ENCODE assay signal across 8 mouse cellular contexts in the genomic region with DNA sequence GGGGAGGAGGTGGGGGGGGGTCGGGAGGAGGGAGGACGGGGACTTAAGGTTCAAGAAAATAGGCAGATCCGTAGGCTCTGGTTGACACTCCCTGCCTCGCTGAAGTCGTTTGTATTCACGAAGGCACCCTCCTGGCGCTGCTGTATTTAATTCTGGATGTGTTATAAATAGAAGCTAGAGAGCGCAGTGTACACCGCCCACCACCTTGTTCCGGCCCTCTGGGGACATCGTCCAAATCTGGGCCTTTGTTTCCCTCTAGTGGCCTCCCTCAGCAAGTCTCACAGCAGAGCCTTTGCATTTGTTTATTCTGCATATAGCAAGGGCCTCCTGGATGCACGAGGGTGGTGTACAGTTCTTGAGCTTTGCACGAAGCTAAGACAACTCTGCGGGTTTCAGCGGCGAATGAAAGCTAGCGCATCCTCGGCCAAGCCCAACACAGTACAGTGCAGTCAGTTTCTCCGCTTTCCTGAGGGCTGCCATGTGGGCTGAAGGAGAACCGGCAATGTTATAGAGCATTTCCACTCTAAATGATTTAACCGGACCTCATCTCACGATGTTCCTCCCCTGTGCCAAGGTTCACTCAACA. TPM values are rescaled to one million over a fixed set of nuclear protein-coding genes. Genes with fewer than 3 reads are reported as not detected.
DNase-seq lines count a peak whose midpoint lies in the region; ATAC-seq and TF ChIP-seq lines count a peak whose summit lies in the region.

No protein-coding gene starts in this region.

- TF ChIP-seq POLR2A in bone marrow, adult 2 months (IDR thresholded peaks at IDR 0.05; ENCODE audit: borderline replicate concordance, control insufficient read depth, low read depth, low read length) = no peak
- no peak for TF ChIP-seq POLR2A in limb, embryonic 14.5 days (IDR thresholded peaks at IDR 0.05; ENCODE audit: borderline replicate concordance, extremely low read depth, insufficient read depth, insufficient read length)

- peak; percentile 79 to 81 for DNase-seq in B cell, adult 2 months
- DNase-seq in embryonic facial prominence, embryonic 14.5 days (ENCODE audit: low spot score) = peak; percentile 93
- DNase-seq in limb, embryonic 14.5 days (ENCODE audit: low spot score) = peak; percentile 86
- peak; percentile 53 to 57 for DNase-seq in spleen, adult 18-20 months

- H3K4me1 ChIP-seq in bone marrow, adult 2 months (ENCODE audit: control insufficient read depth, insufficient read depth, low read length) = peaks cover 4% of the 10 kb centered on the region
- peaks cover 9% of the 10 kb centered on the region for H3K4me1 ChIP-seq in embryonic facial prominence, embryonic 14.5 days (ENCODE audit: control insufficient read depth, insufficient read depth, low read length)
- peaks cover 14% of the 10 kb centered on the region for H3K4me1 ChIP-seq in heart, embryonic 11.5 days (ENCODE audit: control insufficient read depth, insufficient read depth, low read length)
- H3K4me1 ChIP-seq in kidney, embryonic 14.5 days (ENCODE audit: control insufficient read depth, insufficient read depth, low read length) = peaks cover 16% of the 10 kb centered on the region
- H3K4me1 ChIP-seq in limb, embryonic 14.5 days (ENCODE audit: control insufficient read depth, insufficient read depth, low read length) = peaks cover 17% of the 10 kb centered on the region
- peaks cover 17% of the 10 kb centered on the region for H3K4me1 ChIP-seq in midbrain, embryonic 15.5 days

- WGBS in bone marrow, adult 2 months = 4% methylated on average over 20 of the region's 22 CpGs
- WGBS in embryonic facial prominence, embryonic 14.5 days = 6% methylated on average over 20 of the region's 22 CpGs
- WGBS in heart, embryonic 11.5 days (ENCODE audit: insufficient replicate concordance) = 13% methylated on average over 21 of the region's 22 CpGs
- 12% methylated on average over 20 of the region's 22 CpGs for WGBS in kidney, embryonic 14.5 days
- 12% methylated on average over 22 of the region's 22 CpGs for WGBS in limb, embryonic 14.5 days
- WGBS in midbrain, embryonic 15.5 days = 5% methylated on average over 22 of the region's 22 CpGs

- peak overlapping the region; percentile 51 for H3K4me2 ChIP-seq in embryonic facial prominence, embryonic 14.5 days (ENCODE audit: low read depth, low read length)
- H3K4me2 ChIP-seq in heart, embryonic 11.5 days = peak overlapping the region; percentile 68
- peak overlapping the region; percentile 50 for H3K4me2 ChIP-seq in kidney, embryonic 14.5 days (replicated peaks; ENCODE audit: low read depth, low read length)
- peak overlapping the region; percentile 44 for H3K4me2 ChIP-seq in limb, embryonic 14.5 days (replicated peaks; ENCODE audit: low read depth, low read length, severe bottlenecking)
- H3K4me2 ChIP-seq in midbrain, embryonic 15.5 days = peak overlapping the region; percentile 53

- peak; percentile 72 for TF ChIP-seq CTCF in bone marrow, adult 2 months (IDR thresholded peaks at IDR 0.05; ENCODE audit: control insufficient read depth, insufficient read depth, low read length)

- no peaks in the 10 kb centered on the region for H3K9me3 ChIP-seq in embryonic facial prominence, embryonic 14.5 days (ENCODE audit: control insufficient read depth, low read length)
- no peaks in the 10 kb centered on the region for H3K9me3 ChIP-seq in heart, embryonic 11.5 days (replicated peaks; ENCODE audit: control insufficient read depth, low read length)
- H3K9me3 ChIP-seq in kidney, embryonic 14.5 days (ENCODE audit: control insufficient read depth, low read length) = no peaks in the 10 kb centered on the region
- no peaks in the 10 kb centered on the region for H3K9me3 ChIP-seq in limb, embryonic 14.5 days (ENCODE audit: control insufficient read depth, low read length)
- H3K9me3 ChIP-seq in midbrain, embryonic 15.5 days = no peaks in the 10 kb centered on the region

- 0 out of 2 replicates have a peak overlapping the region, but pooled peaks have one; percentile 9 for H3K9ac ChIP-seq in embryonic facial prominence, embryonic 14.5 days (ENCODE audit: low read depth, low read length)
- H3K9ac ChIP-seq in heart, embryonic 11.5 days (ENCODE audit: low read depth, low read length) = peak overlapping the region; percentile 49
- peak overlapping the region; percentile 42; the same call in 1 of the 2 replicates for H3K9ac ChIP-seq in kidney, embryonic 14.5 days (ENCODE audit: low read depth, low read length)
- peak overlapping the region; percentile 26; the same call in 1 of the 2 replicates for H3K9ac ChIP-seq in limb, embryonic 14.5 days (ENCODE audit: low read depth, low read length, severe bottlenecking)
- no peak overlapping the region for H3K9ac ChIP-seq in midbrain, embryonic 15.5 days

- H3K36me3 ChIP-seq in embryonic facial prominence, embryonic 14.5 days (ENCODE audit: control insufficient read depth, insufficient read depth, low read length) = peaks cover 13% of the 10 kb centered on the region; the same call in 1 of the 2 replicates
- H3K36me3 ChIP-seq in heart, embryonic 11.5 days (ENCODE audit: control insufficient read depth, insufficient read depth, low read length) = no peaks in the 10 kb centered on the region
- peaks cover 8% of the 10 kb centered on the region; the same call in 1 of the 2 replicates for H3K36me3 ChIP-seq in kidney, embryonic 14.5 days (ENCODE audit: control insufficient read depth, insufficient read depth, low read length)
- H3K36me3 ChIP-seq in limb, embryonic 14.5 days (ENCODE audit: control insufficient read depth, insufficient read depth, low read length) = peaks cover 18% of the 10 kb centered on the region
- no peaks in the 10 kb centered on the region for H3K36me3 ChIP-seq in midbrain, embryonic 15.5 days (replicated peaks)

- peak overlapping the region; percentile 36 for H3K4me3 ChIP-seq in bone marrow, adult 2 months (replicated peaks; ENCODE audit: control insufficient read depth, low read depth, low read length)
- peak overlapping the region; percentile 10 for H3K4me3 ChIP-seq in embryonic facial prominence, embryonic 14.5 days (ENCODE audit: low read depth, low read length)
- H3K4me3 ChIP-seq in heart, embryonic 11.5 days (ENCODE audit: low read depth, low read length) = peak overlapping the region; percentile 29
- H3K4me3 ChIP-seq in kidney, embryonic 14.5 days (ENCODE audit: low read length) = peak overlapping the region; percentile 29
- 0 out of 2 replicates have a peak overlapping the region, but pooled peaks have one; percentile 5 for H3K4me3 ChIP-seq in limb, embryonic 14.5 days (replicated peaks; ENCODE audit: low read length)
- peak overlapping the region; percentile 29 for H3K4me3 ChIP-seq in midbrain, embryonic 15.5 days

- no peak overlapping the region for H3K27ac ChIP-seq in bone marrow, adult 2 months (ENCODE audit: control insufficient read depth, insufficient read depth, low read depth, low read length, poor library complexity)
- H3K27ac ChIP-seq in embryonic facial prominence, embryonic 14.5 days (replicated peaks; ENCODE audit: low read depth, low read length) = peak overlapping the region; percentile 85
- peak overlapping the region; percentile 72 for H3K27ac ChIP-seq in heart, embryonic 11.5 days (ENCODE audit: low read depth, low read length)
- H3K27ac ChIP-seq in kidney, embryonic 14.5 days (ENCODE audit: low read depth, low read length) = peak overlapping the region; percentile 62; the same call in 1 of the 2 replicates
- peak overlapping the region; percentile 63 for H3K27ac ChIP-seq in limb, embryonic 14.5 days (replicated peaks; ENCODE audit: low read depth, low read length)
- peak overlapping the region; percentile 83 for H3K27ac ChIP-seq in midbrain, embryonic 15.5 days

- H3K27me3 ChIP-seq in embryonic facial prominence, embryonic 14.5 days (replicated peaks; ENCODE audit: control insufficient read depth, insufficient read depth, low read length) = no peaks in the 10 kb centered on the region
- H3K27me3 ChIP-seq in heart, embryonic 11.5 days (ENCODE audit: control insufficient read depth, insufficient read depth, low read length) = no peaks in the 10 kb centered on the region
- no peaks in the 10 kb centered on the region for H3K27me3 ChIP-seq in kidney, embryonic 14.5 days (ENCODE audit: control insufficient read depth, insufficient read depth, low read length)
- H3K27me3 ChIP-seq in limb, embryonic 14.5 days (ENCODE audit: control insufficient read depth, insufficient read depth, low read length) = no peaks in the 10 kb centered on the region
- no peaks in the 10 kb centered on the region for H3K27me3 ChIP-seq in midbrain, embryonic 15.5 days (replicated peaks)

- ATAC-seq in embryonic facial prominence, embryonic 14.5 days (ENCODE audit: low read depth) = peak; percentile 92
- peak; percentile 74 for ATAC-seq in heart, embryonic 11.5 days (replicated peaks; ENCODE audit: insufficient number of reproducible peaks, low FRiP score, low TSS enrichment)
- ATAC-seq in kidney, embryonic 14.5 days (ENCODE audit: low FRiP score, low TSS enrichment) = peak; percentile 90
- peak; percentile 82 for ATAC-seq in limb, embryonic 14.5 days (ENCODE audit: low FRiP score, low read depth)
- ATAC-seq in midbrain, embryonic 15.5 days (replicated peaks) = peak; percentile 93

RNA-seq across cellular contexts. Expression of gene Hspa8, which starts 43.0 kb away (rescaled TPM):
- polyA plus RNA-seq in bone marrow, adult 2 months (2011; ENCODE audit: insufficient read depth, insufficient read length, low replicate concordance, missing spikeins) = 397 and 805 TPM in 2 replicates
- polyA plus RNA-seq in embryonic facial prominence, embryonic 14.5 days (2014; fragmentation: Nextera tagmentation; extraction: Ambion mirVana) = 2,298 and 2,577 TPM in 2 replicates
- 2,531 and 2,677 TPM in 2 replicates for polyA plus RNA-seq in heart, embryonic 11.5 days (2014; fragmentation: Nextera tagmentation; extraction: Ambion mirVana)
- polyA plus RNA-seq in kidney, embryonic 14.5 days (2014; fragmentation: Nextera tagmentation; extraction: Ambion mirVana) = 2,147 and 3,036 TPM in 2 replicates
- polyA plus RNA-seq in limb, embryonic 14.5 days (2012; rRNA removed) = 2,115 and 2,701 TPM in 2 replicates
- polyA plus RNA-seq in limb, embryonic 14.5 days (2014; fragmentation: Nextera tagmentation; extraction: Ambion mirVana) = 1,955 and 2,023 TPM in 2 replicates
- 3,196 and 3,218 TPM in 2 replicates for polyA plus RNA-seq in midbrain, embryonic 15.5 days (2015; fragmentation: Nextera tagmentation; extraction: Ambion mirVana)
